Mouse (Mus musculus) heart, adult 18-20 months (tissue): Measurements from ENCODE around the gene Bace1. TPM values are rescaled to one million over a fixed set of nuclear protein-coding genes. Genes with fewer than 3 reads are reported as not detected.
"Not testable (repeated sequence)": the region's sequence is repeated elsewhere in the genome, so short reads cannot be mapped to it uniquely, and the experiment has no call there.

ENCODE experiments used
- DNase-seq, 2 experiments: peaks; one replicate each; pipeline ENCODE4 v3.0.0; 2021 to 2022; ENCODE audit warnings: mixed read lengths in 1 of 2
- total RNA-seq, 2 experiments: library from RNA; stranded (reverse); gene quantifications; 2 replicates each; pipeline ENCODE4 v1.2.3; 2021

Bace1 gene
- total RNA-seq, 2 experiments from 2014 or later = 23.4 to 25.0 TPM

- no peak for DNase-seq
Measured at GRCm38 (mm10) chr9:45833461-45833860, 4.9 kb upstream of the Bace1 start.

DNA sequence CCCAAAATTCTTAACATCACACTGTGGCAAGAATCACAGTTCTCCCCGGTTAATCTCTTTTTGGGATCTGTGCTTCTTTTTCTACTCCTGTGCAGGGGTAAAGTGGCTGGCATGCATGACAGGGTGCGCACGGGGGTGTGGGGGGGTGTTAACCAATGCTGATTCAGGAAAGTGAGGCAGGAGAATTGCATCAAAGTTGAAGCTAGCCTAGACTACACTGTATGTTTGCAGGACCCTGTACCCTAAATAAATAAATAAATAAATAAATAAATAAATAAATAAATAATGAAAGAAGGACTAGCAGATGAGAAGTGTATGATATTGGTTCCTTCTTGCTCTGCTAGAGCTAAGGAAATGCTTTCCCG, 329 bp upstream of the Bace1 start:
- DNase-seq = no peak

- peak; percentile 17 to 43 for DNase-seq
Measured at GRCm38 (mm10) chr9:45839139-45839981, 980 bp downstream of the Bace1 start.

GRCm38 (mm10) chr9:45839982-45840300, 1.6 kb downstream of the Bace1 start:
- DNase-seq = no peak

- DNase-seq = peak; percentile 17 to 26
Measured at GRCm38 (mm10) chr9:45840331-45840730, 2.0 kb downstream of the Bace1 start.

GRCm38 (mm10) chr9:45841458-45841857, 3.1 kb downstream of the Bace1 start:
- DNase-seq = no peak

GRCm38 (mm10) chr9:45843007-45843406, 4.6 kb downstream of the Bace1 start:
- no peak for DNase-seq

- DNase-seq = no peak
Measured at GRCm38 (mm10) chr9:45843780-45844179, 5.4 kb downstream of the Bace1 start.

DNA sequence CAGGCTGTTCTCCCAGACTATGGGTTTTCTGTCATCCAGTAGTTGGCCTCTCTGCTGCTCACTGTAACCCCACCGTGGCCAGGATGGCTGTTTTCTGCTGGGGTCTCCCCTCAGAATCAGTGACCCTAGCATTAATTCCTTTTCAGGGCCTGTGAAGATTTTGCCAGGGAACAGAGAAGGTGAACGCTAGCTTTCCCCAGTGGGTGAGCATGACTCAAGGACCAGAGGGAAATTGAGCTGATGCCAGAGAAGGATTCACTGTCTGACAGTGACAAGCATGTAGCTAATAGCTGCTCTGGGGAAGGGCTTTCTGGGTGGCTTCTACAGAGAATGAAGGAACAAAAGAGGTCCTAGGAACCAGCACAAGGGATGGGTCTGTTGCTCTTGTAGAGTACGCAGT, 7.2 kb downstream of the Bace1 start:
- DNase-seq = no peak

DNA sequence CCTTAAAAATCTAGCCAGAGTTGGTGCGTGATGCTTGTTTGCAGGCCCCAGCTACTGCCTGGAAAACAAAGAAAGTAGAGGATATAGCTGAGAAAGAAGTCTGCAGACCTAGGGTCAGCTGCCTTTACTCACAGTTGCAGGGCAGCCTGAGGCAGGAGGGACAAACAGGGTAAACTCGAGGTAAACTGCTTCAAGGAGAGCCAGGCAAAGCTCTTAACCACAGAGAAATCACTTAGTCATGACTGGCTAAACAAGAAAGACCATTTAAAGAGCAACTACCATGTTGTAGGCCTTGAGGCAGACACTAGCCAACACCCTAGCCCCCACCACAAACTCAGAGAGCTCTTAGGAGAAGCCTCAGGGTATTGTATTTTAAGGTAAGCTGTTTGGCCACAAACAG, 7.8 kb downstream of the Bace1 start:
- DNase-seq = not testable (repeated sequence)

DNA sequence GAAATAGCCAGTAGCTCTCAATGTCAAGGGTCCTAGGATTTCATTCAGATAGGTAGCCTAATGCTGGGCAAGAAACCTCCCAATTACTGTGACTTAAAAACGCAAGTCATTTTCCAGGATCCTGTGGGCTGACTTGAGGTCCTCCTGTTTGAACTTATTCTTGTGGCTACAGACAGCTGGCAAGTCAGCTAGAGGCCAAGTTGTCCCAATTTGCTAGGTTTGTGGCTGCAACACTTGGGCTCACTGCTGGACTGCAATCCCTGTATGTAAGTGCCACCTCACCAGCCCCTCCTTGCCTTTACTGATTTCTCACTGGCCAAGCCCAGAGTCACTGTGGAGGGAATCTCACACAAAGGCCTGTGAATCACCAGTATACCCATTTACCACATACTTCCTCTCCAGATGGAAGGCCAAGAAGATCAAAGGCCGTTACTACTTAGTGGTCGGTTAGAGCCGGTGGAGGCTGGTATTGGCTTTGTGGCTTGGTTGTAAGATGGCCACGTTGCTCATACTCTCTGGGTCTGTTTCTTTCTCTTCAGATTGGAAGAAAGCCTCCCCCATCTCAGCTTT, 8.6 kb downstream of the Bace1 start:
- DNase-seq = no peak

DNA sequence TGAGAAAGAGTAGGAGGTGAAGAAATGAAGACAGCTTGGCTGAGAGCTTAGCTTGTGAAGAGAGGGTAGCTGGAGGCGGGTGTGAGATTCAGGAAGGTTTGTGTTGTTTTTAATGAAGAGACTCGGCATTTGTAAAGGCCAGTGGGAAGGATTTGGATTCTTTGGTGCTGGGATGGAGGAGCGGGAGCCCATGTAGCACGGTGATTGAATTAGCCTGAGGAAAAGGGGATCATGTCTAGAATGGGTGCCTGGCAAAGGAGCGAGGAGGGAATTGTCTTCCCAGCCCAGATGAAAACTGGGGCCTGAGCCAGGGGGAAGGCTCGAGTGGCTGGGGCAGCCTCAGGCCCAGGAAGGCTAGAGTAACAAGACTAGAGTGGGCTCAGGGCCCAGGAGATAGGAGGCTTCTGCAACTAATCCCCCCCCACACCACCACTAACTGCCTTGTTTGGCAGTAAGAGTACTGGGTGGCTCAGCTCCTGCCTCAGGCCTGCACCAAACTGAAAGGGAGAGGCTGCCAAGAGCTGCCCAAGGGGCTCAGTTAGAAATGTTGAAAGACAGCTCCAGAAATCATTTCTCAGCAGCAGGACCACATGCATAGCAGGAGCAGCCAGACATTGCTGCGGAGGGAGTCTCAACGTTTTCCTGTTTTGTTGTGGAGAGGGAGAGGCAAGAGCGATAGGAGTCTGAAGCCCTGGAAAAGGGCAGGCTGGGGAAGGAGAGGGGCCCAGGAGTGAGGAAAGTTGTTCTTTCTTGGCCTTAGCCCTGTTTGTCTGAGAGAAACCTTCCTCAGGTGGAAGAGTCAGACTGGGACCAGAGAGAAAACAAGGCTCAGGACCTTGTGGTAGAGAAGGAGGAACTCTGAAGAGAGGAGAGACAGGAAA, 11.4 kb downstream of the Bace1 start:
- peak; percentile 76 to 79 for DNase-seq

DNA sequence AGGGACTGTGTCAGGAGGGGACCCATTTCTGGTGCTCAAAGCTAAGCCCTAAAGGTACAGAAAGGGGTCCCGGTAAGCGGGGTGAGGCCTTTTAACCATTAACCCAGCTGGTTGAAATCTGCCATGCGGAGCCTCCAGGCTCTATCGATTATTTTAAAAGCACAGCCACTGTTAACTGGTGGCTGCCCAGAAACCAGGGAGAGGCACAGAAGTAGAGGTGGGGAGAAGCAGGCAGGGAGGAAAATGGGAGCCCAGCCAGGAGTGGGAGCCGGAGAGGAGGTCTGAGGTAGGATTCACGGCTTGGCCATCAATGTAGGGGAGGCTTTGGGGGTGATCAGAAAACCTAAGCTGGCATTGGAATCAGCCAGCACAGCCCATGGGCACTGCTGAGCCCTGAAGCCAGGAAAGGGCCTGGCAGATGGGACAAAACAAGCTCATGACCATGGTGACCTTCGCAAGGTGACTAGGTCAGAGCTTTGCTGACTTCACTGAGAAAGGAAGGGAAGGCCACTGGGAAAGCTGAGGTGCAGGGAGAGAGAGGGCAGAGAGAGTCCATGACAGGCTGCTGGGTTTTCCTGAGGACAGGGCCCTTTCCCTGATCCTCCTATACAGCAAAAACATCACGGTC, 12.3 kb downstream of the Bace1 start:
- peak; percentile 14 to 34 for DNase-seq

GRCm38 (mm10) chr9:45851330-45851729, 12.9 kb downstream of the Bace1 start:
- no peak for DNase-seq

DNA sequence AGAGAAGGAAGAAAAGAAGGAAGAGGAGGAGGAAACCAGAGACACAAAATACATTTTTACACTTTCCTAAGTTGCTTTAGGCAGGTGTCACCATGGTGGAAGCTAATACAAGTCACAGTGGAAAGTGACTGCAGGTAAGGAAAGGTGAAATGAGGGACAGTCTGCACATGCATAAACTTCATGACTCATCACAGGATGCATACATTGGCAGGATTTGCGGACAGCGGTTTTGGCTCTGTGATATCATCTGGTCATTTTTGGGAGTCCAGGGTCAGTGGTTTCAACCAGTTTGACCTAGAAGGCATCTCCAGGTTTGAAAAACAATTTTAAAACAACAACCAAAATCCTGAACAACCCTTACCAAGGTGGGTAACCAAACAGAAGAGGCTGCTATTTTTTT, 13.4 kb downstream of the Bace1 start:
- no peak for DNase-seq

DNA sequence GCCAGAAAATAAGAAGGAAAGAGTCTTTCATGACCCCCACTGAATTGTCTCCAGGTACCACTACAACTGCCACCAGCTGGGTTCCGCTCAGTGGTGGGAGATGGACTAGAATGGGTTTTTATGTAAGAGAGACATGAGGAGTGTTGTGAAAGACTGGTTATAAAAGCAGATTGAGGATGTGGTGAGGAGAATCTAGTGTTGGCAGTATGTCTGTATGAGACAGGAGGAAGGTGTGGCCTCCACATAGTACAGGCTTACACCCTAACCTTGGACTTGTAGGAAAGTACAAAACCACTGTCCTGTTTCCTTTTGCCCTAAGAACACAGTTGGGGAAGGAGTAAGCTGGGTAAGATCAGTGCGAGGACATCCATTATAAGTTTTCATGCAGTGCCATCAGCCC, 15.3 kb downstream of the Bace1 start:
- no peak for DNase-seq

GRCm38 (mm10) chr9:45854136-45854535, 15.8 kb downstream of the Bace1 start:
- no peak for DNase-seq

- DNase-seq = no peak
Measured at GRCm38 (mm10) chr9:45859364-45859763, 21.0 kb downstream of the Bace1 start.

DNA sequence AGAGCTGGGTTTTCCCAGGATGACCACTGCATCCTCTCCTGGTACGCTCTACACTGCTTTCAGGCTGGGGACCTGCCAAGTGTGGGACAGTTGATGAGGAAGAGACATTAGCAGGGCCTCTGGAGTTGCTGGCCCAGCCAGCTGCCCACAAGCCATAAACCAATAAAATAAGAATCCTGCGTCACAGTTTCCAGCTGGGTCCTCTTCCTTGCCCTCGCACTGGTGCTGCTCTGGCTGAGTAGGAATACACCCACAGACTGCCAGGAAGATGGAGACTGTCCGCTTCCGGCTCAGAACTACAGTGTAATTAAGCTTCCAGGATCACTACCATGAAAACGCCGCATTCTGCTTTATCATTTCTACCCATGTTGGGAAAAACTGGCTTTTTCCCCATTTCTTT, 23.4 kb downstream of the Bace1 start:
- no peak for DNase-seq

GRCm38 (mm10) chr9:45869181-45869580, 30.8 kb downstream of the Bace1 start:
- no peak for DNase-seq

DNA sequence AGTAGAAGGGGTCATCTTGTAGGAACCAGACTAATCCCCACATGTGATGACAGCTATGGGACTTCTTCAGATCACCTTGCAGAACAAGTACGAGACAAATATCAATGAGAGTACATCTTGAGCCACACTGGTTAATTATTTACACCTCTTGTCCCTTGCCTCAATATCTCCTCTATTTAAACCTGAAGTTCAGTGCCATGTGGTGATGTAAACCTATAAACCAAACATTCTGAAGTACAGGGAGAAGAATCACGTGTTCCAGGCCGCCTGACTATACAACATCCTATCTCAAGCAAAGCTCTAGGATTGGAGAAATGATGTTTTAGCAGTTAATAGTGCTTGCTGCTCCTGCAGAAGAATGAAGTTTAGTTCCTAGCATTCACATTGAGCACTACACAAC, 31.9 kb downstream of the Bace1 start:
- no peak for DNase-seq

- DNase-seq = peak; percentile 43 to 67
Measured at GRCm38 (mm10) chr9:45877928-45878327, 39.5 kb downstream of the Bace1 start.

DNA sequence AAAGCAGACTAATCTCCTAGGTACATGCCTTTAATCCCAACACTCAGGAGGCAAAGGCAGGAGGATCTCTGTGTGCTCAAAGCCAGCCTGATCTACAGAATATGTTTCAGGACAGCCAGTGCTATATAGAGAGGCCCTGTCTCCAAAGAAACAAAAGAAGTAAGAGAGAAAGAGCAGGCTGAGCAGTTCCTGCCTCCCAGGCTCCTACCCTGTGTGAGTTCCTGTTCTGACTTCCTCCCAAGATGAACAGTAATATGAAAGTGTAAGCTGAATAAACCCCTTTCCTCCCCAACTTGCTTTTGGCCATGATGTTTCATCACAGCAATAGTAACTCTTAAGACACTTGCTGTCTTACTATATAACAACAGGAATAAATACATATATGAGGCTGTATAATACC, 55.3 kb downstream of the Bace1 start:
- no peak for DNase-seq
